Mouse (Mus musculus) bone marrow macrophage, adult 2 months (primary cell): ENCODE data around the gene Cd200r4.

Experiments used
- CTCF ChIP-seq: IDR thresholded peaks from 2 replicates; pipeline ENCODE4 v1.5.1; 2012; ENCODE audit warnings: low read depth, mild to moderate bottlenecking, low read length, moderate library complexity
- POLR2A ChIP-seq: IDR thresholded peaks from 2 replicates; pipeline ENCODE4 v1.6.1; 2012; ENCODE audit warnings: mild to moderate bottlenecking, low read depth, low read length, borderline replicate concordance

- no peak for TF ChIP-seq CTCF
- no peak for TF ChIP-seq POLR2A
These were observed 66.1 kb downstream of the Cd200r4 start for GRCm38 (mm10) chr16:44877595-44877994.
